Mouse (Mus musculus): ENCODE data around the gene Rab5a.
"Not testable (repeated sequence)": the region's sequence is repeated elsewhere in the genome, so short reads cannot be mapped to it uniquely, and the experiment has no call there.

Rab5a gene

GRCm38 (mm10) chr17:53478858-53479603 is at the start of gene Rab5a:
Gene Rab5a, plus strand, starts transcription at chr17:53479234.
- DNase-seq (ENCODE audit: low read depth), result peak; percentile 97

- DNase-seq (ENCODE audit: low read depth), result no peak
Measured at GRCm38 (mm10) chr17:53456152-53456551, 22.9 kb upstream of the Rab5a start.

- no peak for DNase-seq (ENCODE audit: low read depth)
Measured at GRCm38 (mm10) chr17:53456742-53457141, 22.3 kb upstream of the Rab5a start.

- peak; percentile 74 for DNase-seq (ENCODE audit: low read depth)
Measured at GRCm38 (mm10) chr17:53462603-53463495, 16.2 kb upstream of the Rab5a start, which contains the start of gene Efhb. Gene Efhb, minus strand, starts transcription at chr17:53463321.

- no peak for DNase-seq (ENCODE audit: low read depth)
Measured at GRCm38 (mm10) chr17:53463496-53463840, 15.6 kb upstream of the Rab5a start.

- DNase-seq (ENCODE audit: low read depth), result no peak
Measured at GRCm38 (mm10) chr17:53465569-53465968, 13.5 kb upstream of the Rab5a start.

GRCm38 (mm10) chr17:53468697-53469096 is 10.3 kb upstream of the Rab5a start:
- no peak for DNase-seq (ENCODE audit: low read depth)

GRCm38 (mm10) chr17:53478066-53478857 is 772 bp upstream of the Rab5a start:
- peak; percentile 65 for DNase-seq (ENCODE audit: low read depth)

GRCm38 (mm10) chr17:53479604-53480041 is 589 bp downstream of the Rab5a start:
- DNase-seq (ENCODE audit: low read depth), result peak; percentile 40

- DNase-seq (ENCODE audit: low read depth), result no peak
Measured at GRCm38 (mm10) chr17:53480433-53480832, 1.4 kb downstream of the Rab5a start.

- no peak for DNase-seq (ENCODE audit: low read depth)
Measured at GRCm38 (mm10) chr17:53488291-53489006, 9.4 kb downstream of the Rab5a start.

- no peak for DNase-seq (ENCODE audit: low read depth)
Measured at GRCm38 (mm10) chr17:53489007-53489378, 10.0 kb downstream of the Rab5a start.

GRCm38 (mm10) chr17:53502966-53503365 is 23.9 kb downstream of the Rab5a start:
- no peak for DNase-seq (ENCODE audit: low read depth)

- DNase-seq (ENCODE audit: low read depth), result peak; percentile 9
Measured at GRCm38 (mm10) chr17:53512311-53512951, 33.4 kb downstream of the Rab5a start.

- DNase-seq (ENCODE audit: low read depth), result no peak
Measured at GRCm38 (mm10) chr17:53519364-53519763, 40.3 kb downstream of the Rab5a start.

GRCm38 (mm10) chr17:53520509-53520908 is 41.5 kb downstream of the Rab5a start:
- DNase-seq (ENCODE audit: low read depth), result no peak

- no peak for DNase-seq (ENCODE audit: low read depth)
Measured at GRCm38 (mm10) chr17:53528034-53528433, 49.0 kb downstream of the Rab5a start.

GRCm38 (mm10) chr17:53531160-53531559 is 52.1 kb downstream of the Rab5a start:
- DNase-seq (ENCODE audit: low read depth), result no peak

- peak; percentile 50 for DNase-seq (ENCODE audit: low read depth)
Measured at GRCm38 (mm10) chr17:53532425-53532824, 53.4 kb downstream of the Rab5a start.

- not testable (repeated sequence) for DNase-seq (ENCODE audit: low read depth)
Measured at GRCm38 (mm10) chr17:53539351-53539750, 60.3 kb downstream of the Rab5a start, which contains the start of gene Pp2d1. Gene Pp2d1, minus strand, starts transcription at chr17:53539451.

- DNase-seq (ENCODE audit: low read depth), result no peak
Measured at GRCm38 (mm10) chr17:53542536-53542935, 63.5 kb downstream of the Rab5a start.
